ENCODE assay signal across 24 mouse cellular contexts in genomic region chr8:76381643-76382042, GRCm38 (mm10).
"Had no signal": no experiment of that assay in that cellular context is flagged by ENCODE, and none has a peak within 500 bp of the region (broad histone marks: within the 10 kb centered on the region; RNA-seq: fewer than 3 reads in every experiment).

No protein-coding gene starts in this region.

- H3K4me1 ChIP-seq: heart, embryonic 10.5 days; heart, embryonic 12.5 days; hindbrain, embryonic 10.5 days; hindbrain, embryonic 12.5 days; intestine, embryonic 15.5 days; limb, embryonic 10.5 days; limb, embryonic 12.5 days had no signal

- H3K4me3 ChIP-seq: gastrocnemius, adult 2 months; heart, embryonic 10.5 days; heart, embryonic 12.5 days; hindbrain, embryonic 10.5 days; hindbrain, embryonic 12.5 days; intestine, embryonic 15.5 days; left cerebral cortex, adult 2 months; limb, embryonic 10.5 days; limb, embryonic 12.5 days had no signal

- H3K27me3 ChIP-seq: heart, embryonic 12.5 days; hindbrain, embryonic 12.5 days; intestine, embryonic 15.5 days; limb, embryonic 12.5 days had no signal

- H3K9me3 ChIP-seq: heart, embryonic 10.5 days; heart, embryonic 12.5 days; hindbrain, embryonic 12.5 days; intestine, embryonic 15.5 days; limb, embryonic 10.5 days had no signal

- H3K4me2 ChIP-seq: heart, embryonic 12.5 days; hindbrain, embryonic 12.5 days; hindbrain, embryonic 14.5 days; intestine, embryonic 15.5 days; limb, embryonic 12.5 days had no signal

- H3K27ac ChIP-seq: gastrocnemius, adult 2 months; heart, embryonic 10.5 days; hindbrain, embryonic 10.5 days; hindbrain, embryonic 12.5 days; hindbrain, embryonic 14.5 days; intestine, embryonic 15.5 days; left cerebral cortex, adult 2 months; limb, embryonic 10.5 days; limb, embryonic 12.5 days had no signal

- H3K9ac ChIP-seq: heart, embryonic 12.5 days; hindbrain, embryonic 12.5 days; hindbrain, embryonic 14.5 days; intestine, embryonic 15.5 days; limb, embryonic 12.5 days had no signal

- ATAC-seq: hindbrain, embryonic 16.5 days; inflammation-experienced regulatory T-cells, adult 6 months; intestine, embryonic 15.5 days; intestine, postnatal 0 days had no signal

- H3K36me3 ChIP-seq: heart, embryonic 10.5 days; heart, embryonic 12.5 days; hindbrain, embryonic 10.5 days; hindbrain, embryonic 12.5 days; intestine, embryonic 15.5 days; limb, embryonic 10.5 days; limb, embryonic 12.5 days had no signal

- DNase-seq: gastrocnemius, adult 2 months; gastrocnemius, postnatal 10 days; gastrocnemius, postnatal 25 days; heart, adult 18-20 months; heart, postnatal 10 days; heart, postnatal 4 days; kidney, adult 18-20 months; kidney, adult 8-10 months; kidney, postnatal 10 days; kidney, postnatal 25 days; kidney, postnatal 4 days; liver had no signal
